Mouse (Mus musculus) left cerebral cortex, postnatal 36 days (tissue): ENCODE measurements around the gene Btbd2. TPM values are rescaled to one million over a fixed set of nuclear protein-coding genes. Genes with fewer than 3 reads are reported as not detected.
A peak's percentile ranks its signal among the peaks of the same experiment; 100 is the strongest.
"Not testable (repeated sequence)": the region's sequence is repeated elsewhere in the genome, so short reads cannot be mapped to it uniquely, and the experiment has no call there.

Source experiments
- DNase-seq, 2 experiments: peaks; one replicate each; pipeline ENCODE4 v3.0.0; 2021 to 2022; ENCODE audit warnings: low spot score in 2 of 2, mixed read lengths in 1 of 2
- intact Hi-C: fragments of 180-260 bp; cut with DNase I; formaldehyde crosslinking; loops from one replicate; pipeline ENCODE4 v1.15.1; 2025
- total RNA-seq, 2 experiments: library from RNA; stranded (reverse); gene quantifications; 2 replicates each; pipeline ENCODE4 v1.2.3; 2021

Gene Btbd2
- total RNA-seq, 2 experiments from 2014 or later: 93.4 to 100 TPM

- no peak for DNase-seq
- intact Hi-C loops: no loop called here
These were observed 36.5 kb downstream of the Btbd2 start for GRCm38 (mm10) chr10:80620365-80620764.

- no peak for DNase-seq
- intact Hi-C loops: no loop called here
These were observed 37.2 kb downstream of the Btbd2 start for GRCm38 (mm10) chr10:80619465-80620244.

- intact Hi-C loops: no loop called here
These were observed 38.7 kb downstream of the Btbd2 start for GRCm38 (mm10) chr10:80618181-80618580.

GRCm38 (mm10) chr10:80614351-80614750 is 42.5 kb downstream of the Btbd2 start:
- DNase-seq: no peak
- intact Hi-C loops: loop anchor here (5.0 kb wide), 1 partner anchor 73 kb away; no protein-coding TSS in a partner anchor

More at GRCm38 (mm10) chr10:80618181-80618580, 38.7 kb downstream of the Btbd2 start:
- no peak for DNase-seq

- intact Hi-C loops: loop anchor here (5.0 kb wide), 1 partner anchor 73 kb away; no protein-coding TSS in a partner anchor
These were observed 43.0 kb downstream of the Btbd2 start for GRCm38 (mm10) chr10:80613821-80614220.

GRCm38 (mm10) chr10:80611905-80612304 is 45.0 kb downstream of the Btbd2 start:
- DNase-seq: no peak
- intact Hi-C loops: loop anchor here (5.0 kb wide), 1 partner anchor 75 kb away; no protein-coding TSS in a partner anchor

More at GRCm38 (mm10) chr10:80613821-80614220, 43.0 kb downstream of the Btbd2 start:
- no peak for DNase-seq

GRCm38 (mm10) chr10:80611024-80611423 is 45.8 kb downstream of the Btbd2 start:
- no peak for DNase-seq
- intact Hi-C loops: loop anchor here (5.0 kb wide), 1 partner anchor 76 kb away; no protein-coding TSS in a partner anchor

GRCm38 (mm10) chr10:80610116-80610785 is 46.6 kb downstream of the Btbd2 start:
- intact Hi-C loops: loop anchor here (5.0 kb wide), 1 partner anchor 77 kb away; no protein-coding TSS in a partner anchor
- no peak for DNase-seq

- DNase-seq: no peak
- intact Hi-C loops: no loop called here
These were observed 47.5 kb downstream of the Btbd2 start for GRCm38 (mm10) chr10:80609269-80609924.

- DNase-seq: no peak
- intact Hi-C loops: no loop called here
These were observed 48.4 kb downstream of the Btbd2 start for GRCm38 (mm10) chr10:80608435-80608834.

- no peak for DNase-seq
- intact Hi-C loops: no loop called here
These were observed 50.0 kb downstream of the Btbd2 start for GRCm38 (mm10) chr10:80606737-80607350.

GRCm38 (mm10) chr10:80606306-80606705 is 50.6 kb downstream of the Btbd2 start:
- intact Hi-C loops: no loop called here
- DNase-seq: no peak

GRCm38 (mm10) chr10:80605721-80606120 is 51.1 kb downstream of the Btbd2 start, which contains the start of gene Gm49322:
Gene Gm49322, plus strand, starts transcription at chr10:80606021.
- intact Hi-C loops, DNase-seq: not testable (repeated sequence)

GRCm38 (mm10) chr10:80604988-80605387 is 51.9 kb downstream of the Btbd2 start:
- intact Hi-C loops: no loop called here

GRCm38 (mm10) chr10:80604001-80604509 is 52.8 kb downstream of the Btbd2 start:
- DNase-seq: no peak
- intact Hi-C loops: no loop called here

More at GRCm38 (mm10) chr10:80604988-80605387, 51.9 kb downstream of the Btbd2 start:
- no peak for DNase-seq

- DNase-seq: no peak
- intact Hi-C loops: no loop called here
These were observed 53.5 kb downstream of the Btbd2 start for GRCm38 (mm10) chr10:80603364-80603763.

GRCm38 (mm10) chr10:80602698-80603325 is 54.1 kb downstream of the Btbd2 start, which contains the start of the genes Scamp4 and Adat3:
Gene Scamp4, plus strand, starts transcription at chr10:80602872.
Gene Adat3, plus strand, starts transcription at chr10:80602880.
- peak; percentile 98 to 99 for DNase-seq
- intact Hi-C loops: no loop called here

GRCm38 (mm10) chr10:80596318-80596717 is 60.6 kb downstream of the Btbd2 start:
- DNase-seq: no peak
- intact Hi-C loops: no loop called here
